Mouse (Mus musculus) T-helper 2 cell (primary cell): ENCODE data around the gene Atxn7l1.

Experiments
- in situ Hi-C: fragments of 300-600 bp; cut with MboI, MseI; formaldehyde crosslinking; loops from one replicate; pipeline ENCODE4 v1.15.1; 2025; ENCODE audit warnings: high pct_unique_total_duplicates

The Atxn7l1 gene

DNA sequence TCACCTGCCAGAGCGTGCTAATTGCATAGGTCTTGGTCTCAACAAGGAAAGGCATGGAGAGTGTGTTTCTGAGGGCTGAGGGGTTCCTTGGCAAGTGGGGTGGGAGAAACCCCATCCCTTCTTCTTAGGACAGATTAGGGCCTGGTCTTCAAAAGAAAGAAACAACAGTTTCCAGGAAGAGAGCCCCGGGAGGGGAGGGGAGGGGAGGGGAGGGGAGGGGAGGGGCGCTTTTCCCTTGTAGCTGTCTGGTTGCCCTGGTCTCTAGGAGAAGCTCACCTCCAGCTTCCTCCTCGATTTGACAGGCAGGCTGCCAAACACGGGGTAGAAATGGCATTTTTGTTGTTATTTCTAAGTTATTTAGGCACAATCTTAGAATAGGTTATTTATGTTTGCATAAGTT, 159.0 kb downstream of the Atxn7l1 start:
- in situ Hi-C loops, result no loop called here

- in situ Hi-C loops, result no loop called here
These were observed 161.2 kb downstream of the Atxn7l1 start for GRCm38 (mm10) chr12:33308668-33309067.

GRCm38 (mm10) chr12:33313828-33314671, 166.6 kb downstream of the Atxn7l1 start:
- in situ Hi-C loops, result no loop called here

GRCm38 (mm10) chr12:33314924-33315643, 167.6 kb downstream of the Atxn7l1 start:
- in situ Hi-C loops, result no loop called here

GRCm38 (mm10) chr12:33315804-33316203, 168.3 kb downstream of the Atxn7l1 start:
- in situ Hi-C loops, result no loop called here

GRCm38 (mm10) chr12:33317792-33318530, 170.5 kb downstream of the Atxn7l1 start:
- in situ Hi-C loops, result no loop called here

GRCm38 (mm10) chr12:33322547-33322946, 175.1 kb downstream of the Atxn7l1 start:
- in situ Hi-C loops, result no loop called here

DNA sequence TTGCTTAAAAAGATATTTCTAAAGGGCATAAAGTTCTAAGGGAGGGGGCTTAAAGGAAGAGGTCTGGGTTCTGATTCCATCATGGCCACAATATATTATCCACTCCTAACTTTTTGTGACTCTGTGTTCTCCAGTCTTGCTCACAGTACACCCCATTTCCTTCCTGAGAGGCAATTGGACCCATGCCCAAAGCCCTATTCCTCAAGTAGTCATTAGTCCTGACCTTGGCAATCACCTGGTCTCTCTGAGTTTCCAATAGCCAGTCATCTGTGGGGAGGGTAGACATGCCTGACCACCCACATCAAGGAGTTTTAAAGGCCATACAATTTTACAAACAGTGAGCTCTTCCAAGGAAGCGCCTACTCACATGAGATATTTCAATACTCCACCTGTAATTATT, 176.3 kb downstream of the Atxn7l1 start:
- in situ Hi-C loops, result no loop called here

- in situ Hi-C loops, result loop anchor here (5.0 kb wide), 1 partner anchor 38 kb away; no protein-coding TSS in a partner anchor
These were observed 177.9 kb downstream of the Atxn7l1 start for GRCm38 (mm10) chr12:33325424-33325823.

GRCm38 (mm10) chr12:33332046-33332445, 184.6 kb downstream of the Atxn7l1 start:
- in situ Hi-C loops, result no loop called here

- in situ Hi-C loops, result no loop called here
These were observed 185.3 kb downstream of the Atxn7l1 start for GRCm38 (mm10) chr12:33332796-33333195.

DNA sequence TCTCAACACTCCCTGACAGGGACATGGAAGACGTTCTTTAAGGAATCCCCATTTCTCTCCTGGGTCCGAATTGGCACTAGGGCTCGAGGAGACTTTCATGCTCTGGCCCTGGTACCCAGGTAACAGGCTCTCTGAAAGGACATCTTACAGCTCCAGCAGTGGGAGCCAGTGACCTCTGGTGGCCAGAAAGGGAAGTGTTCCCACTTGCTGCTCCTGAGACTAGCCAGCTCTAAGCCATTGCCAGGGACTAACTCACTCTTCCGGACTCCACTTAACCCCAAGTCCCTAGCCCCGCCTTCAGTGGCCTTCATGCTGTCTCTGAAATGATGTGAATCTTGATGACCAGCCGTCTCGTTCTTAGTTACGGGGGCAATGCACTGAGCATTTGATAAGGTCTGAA, 186.4 kb downstream of the Atxn7l1 start:
- in situ Hi-C loops, result no loop called here

GRCm38 (mm10) chr12:33334511-33334910, 187.0 kb downstream of the Atxn7l1 start:
- in situ Hi-C loops, result no loop called here

DNA sequence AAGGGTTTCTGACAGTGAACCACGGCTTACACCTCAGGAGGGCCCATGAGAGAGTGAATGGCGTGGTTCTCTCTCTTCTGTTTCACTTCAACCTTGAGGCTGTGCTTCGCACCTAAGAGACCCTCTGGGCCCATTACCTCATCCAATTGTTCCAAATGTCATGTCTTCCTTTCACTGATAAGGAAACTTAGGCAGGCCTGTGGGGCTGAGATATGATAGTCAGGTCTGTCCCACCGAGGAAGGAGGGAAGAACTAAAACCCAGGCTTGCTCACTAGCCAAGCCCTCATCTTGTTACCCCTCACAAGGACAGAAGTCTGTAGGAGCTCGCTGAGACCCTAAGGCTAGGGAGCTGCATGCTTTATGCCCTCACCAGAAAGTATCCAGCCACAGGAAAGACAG, 187.5 kb downstream of the Atxn7l1 start:
- in situ Hi-C loops, result no loop called here

- in situ Hi-C loops, result no loop called here
These were observed 187.9 kb downstream of the Atxn7l1 start for GRCm38 (mm10) chr12:33335410-33335809.

DNA sequence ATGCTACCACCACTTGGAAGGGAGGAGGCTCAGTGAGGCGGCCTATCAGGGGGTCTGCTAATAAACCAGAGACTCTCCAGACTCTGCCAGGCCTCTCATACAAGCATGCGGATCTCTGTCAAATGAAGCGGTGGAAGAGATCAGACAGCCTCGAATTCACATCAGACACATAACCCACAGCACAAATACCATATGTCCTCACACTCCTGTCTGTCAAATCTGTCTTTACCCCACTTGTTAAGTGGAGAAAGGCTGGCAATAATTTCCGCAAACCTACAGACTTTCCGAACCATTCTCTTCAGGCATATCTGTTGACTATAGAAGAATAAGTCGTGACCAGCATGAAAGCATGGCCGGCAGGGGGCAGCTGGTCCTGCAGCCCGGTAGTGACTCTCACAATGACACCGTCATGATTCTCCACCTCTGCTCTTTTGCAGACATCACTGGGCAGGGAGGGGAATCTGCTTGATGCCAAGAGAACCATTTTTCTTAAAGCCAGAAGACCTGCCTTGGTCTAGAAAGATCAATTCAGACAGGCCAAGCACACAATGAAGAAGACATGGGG, 189.2 kb downstream of the Atxn7l1 start:
- in situ Hi-C loops, result no loop called here

DNA sequence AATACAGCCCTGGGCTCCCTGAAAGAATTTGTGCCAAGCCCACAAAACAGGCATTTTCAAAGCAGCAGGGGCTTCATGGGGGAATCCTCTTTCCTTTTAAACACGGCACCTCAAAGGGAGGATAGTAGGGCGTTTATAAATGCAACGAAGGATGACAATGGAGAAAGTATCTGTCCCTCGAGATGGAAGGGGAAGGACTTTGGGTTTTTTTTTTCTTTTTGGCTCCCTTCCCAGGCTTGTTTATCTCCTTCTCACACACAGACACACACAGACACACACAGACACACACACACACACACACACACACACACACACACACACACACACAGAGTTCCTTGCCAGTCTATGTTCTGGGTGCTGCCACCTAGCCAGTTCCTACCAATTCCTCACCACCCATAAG, 189.8 kb downstream of the Atxn7l1 start:
- in situ Hi-C loops, result no loop called here

GRCm38 (mm10) chr12:33338170-33338569, 190.7 kb downstream of the Atxn7l1 start:
- in situ Hi-C loops, result no loop called here

DNA sequence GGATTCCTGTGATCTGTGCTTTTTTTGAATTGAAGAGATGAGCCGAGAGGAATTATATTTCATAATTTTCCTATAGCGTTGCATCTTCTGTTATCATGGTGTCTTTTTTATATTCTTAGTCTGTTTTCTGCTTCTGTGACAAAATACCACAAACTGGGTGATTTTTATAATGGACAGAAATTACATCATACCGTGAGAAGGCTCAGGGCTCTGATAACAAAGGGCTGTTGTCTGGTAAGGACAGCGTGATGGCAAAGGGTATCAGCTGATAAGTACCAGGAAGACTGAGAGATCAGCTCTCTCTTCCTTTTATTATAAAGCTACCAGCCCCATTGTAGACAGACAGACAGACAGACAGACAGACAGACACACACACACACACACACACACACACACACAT, 192.3 kb downstream of the Atxn7l1 start:
- in situ Hi-C loops, result no loop called here

DNA sequence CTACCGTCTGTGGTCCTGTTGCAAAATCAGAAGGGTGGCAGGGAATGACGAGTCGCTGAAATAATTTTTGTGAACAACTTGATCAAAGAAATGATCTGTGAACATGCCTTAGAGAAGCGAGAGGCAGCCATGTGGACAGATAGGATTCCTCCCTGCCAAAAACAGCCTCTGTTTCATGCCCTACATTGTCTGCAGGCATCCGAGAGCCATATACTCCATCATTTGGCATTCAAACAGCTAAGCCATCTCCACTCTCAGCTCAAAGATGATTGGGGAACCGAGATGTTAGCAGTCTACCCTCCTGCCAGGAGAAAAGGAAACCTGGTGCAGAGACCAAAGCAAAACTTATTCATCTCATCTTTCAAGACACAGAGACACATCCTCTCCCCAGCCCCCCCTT, 193.2 kb downstream of the Atxn7l1 start:
- in situ Hi-C loops, result no loop called here

GRCm38 (mm10) chr12:33341351-33341892, 193.9 kb downstream of the Atxn7l1 start:
- in situ Hi-C loops, result no loop called here
